10 mouse cellular contexts compared by ENCODE assay signal in genomic region chr12:110837192-110837841, GRCm38 (mm10). TPM values are rescaled to one million over a fixed set of nuclear protein-coding genes. Genes with fewer than 3 reads are reported as not detected.
DNase-seq lines count a peak whose midpoint lies in the region; ATAC-seq and TF ChIP-seq lines count a peak whose summit lies in the region.
"Had no signal": no experiment of that assay in that cellular context is flagged by ENCODE, and none has a peak within 500 bp of the region (broad histone marks: within the 10 kb centered on the region; RNA-seq: fewer than 3 reads in every experiment).

No protein-coding gene starts in this region.

- DNase-seq in heart, postnatal 4 days = no peak
- peak; percentile 5 for DNase-seq in midbrain, postnatal 0 days (ENCODE audit: low spot score)
- no peak for DNase-seq in right cerebral cortex, postnatal 4 days
- no peak for DNase-seq in spleen, postnatal 4 days (ENCODE audit: low spot score in 2 of 2)
- DNase-seq: cerebellum, postnatal 14 days; right cerebral cortex, postnatal 14 days had no signal

- WGBS in heart, embryonic 15.5 days = 39% methylated on average over 5 of the region's 5 CpGs
- WGBS in embryonic facial prominence, embryonic 15.5 days = 28% methylated on average over 5 of the region's 5 CpGs
- WGBS in kidney, embryonic 14.5 days = 44% methylated on average over 5 of the region's 5 CpGs
- 38% methylated on average over 5 of the region's 5 CpGs for WGBS in midbrain, postnatal 0 days

- H3K9me3 ChIP-seq in heart, embryonic 15.5 days (replicated peaks) = no peaks in the 10 kb centered on the region
- H3K9me3 ChIP-seq in embryonic facial prominence, embryonic 15.5 days (replicated peaks) = no peaks in the 10 kb centered on the region
- H3K9me3 ChIP-seq in kidney, embryonic 14.5 days (ENCODE audit: control insufficient read depth, low read length) = no peaks in the 10 kb centered on the region
- H3K9me3 ChIP-seq in midbrain, postnatal 0 days (ENCODE audit: low read length) = no peaks in the 10 kb centered on the region

- ATAC-seq in heart, embryonic 15.5 days (replicated peaks; ENCODE audit: insufficient number of reproducible peaks, insufficient read depth, low FRiP score, low read depth) = no peak
- no peak for ATAC-seq in embryonic facial prominence, embryonic 15.5 days (ENCODE audit: insufficient number of reproducible peaks, low FRiP score, low TSS enrichment, low read depth)
- ATAC-seq in kidney, embryonic 14.5 days (ENCODE audit: low FRiP score, low TSS enrichment) = no peak
- no peak for ATAC-seq in midbrain, postnatal 0 days (ENCODE audit: low FRiP score)
- ATAC-seq in frontal cortex, adult (ENCODE audit: low TSS enrichment) = no peak

- TF ChIP-seq CTCF in midbrain, postnatal 0 days (IDR thresholded peaks at IDR 0.05) = no peak

- H3K27me3 ChIP-seq in heart, embryonic 15.5 days = no peaks in the 10 kb centered on the region
- no peaks in the 10 kb centered on the region for H3K27me3 ChIP-seq in embryonic facial prominence, embryonic 15.5 days
- no peaks in the 10 kb centered on the region for H3K27me3 ChIP-seq in kidney, embryonic 14.5 days (ENCODE audit: control insufficient read depth, insufficient read depth, low read length)
- H3K27me3 ChIP-seq in midbrain, postnatal 0 days (ENCODE audit: insufficient read depth, low read length) = no peaks in the 10 kb centered on the region

- peak overlapping the region; percentile 10 for H3K4me2 ChIP-seq in heart, embryonic 15.5 days
- H3K4me2 ChIP-seq in embryonic facial prominence, embryonic 15.5 days (replicated peaks) = no peak overlapping the region
- H3K4me2 ChIP-seq in kidney, embryonic 14.5 days (replicated peaks; ENCODE audit: low read depth, low read length) = no peak overlapping the region; the same call in 1 of the 2 replicates
- no peak overlapping the region for H3K4me2 ChIP-seq in midbrain, postnatal 0 days (ENCODE audit: low read depth, low read length, poor library complexity, severe bottlenecking)

- no peaks in the 10 kb centered on the region for H3K36me3 ChIP-seq in heart, embryonic 15.5 days
- no peaks in the 10 kb centered on the region for H3K36me3 ChIP-seq in embryonic facial prominence, embryonic 15.5 days
- H3K36me3 ChIP-seq in kidney, embryonic 14.5 days (ENCODE audit: control insufficient read depth, insufficient read depth, low read length) = no peaks in the 10 kb centered on the region
- no peaks in the 10 kb centered on the region for H3K36me3 ChIP-seq in midbrain, postnatal 0 days (ENCODE audit: insufficient read depth, low read length)

- H3K4me1 ChIP-seq in heart, embryonic 15.5 days (replicated peaks) = peaks cover 19% of the 10 kb centered on the region
- peaks cover 14% of the 10 kb centered on the region for H3K4me1 ChIP-seq in embryonic facial prominence, embryonic 15.5 days
- peaks cover 9% of the 10 kb centered on the region; the same call in 1 of the 2 replicates for H3K4me1 ChIP-seq in kidney, embryonic 14.5 days (ENCODE audit: control insufficient read depth, insufficient read depth, low read length)
- H3K4me1 ChIP-seq in midbrain, postnatal 0 days (ENCODE audit: insufficient read depth, low read length) = 0 out of 2 replicates have a peak, but pooled peaks cover 3% of the 10 kb centered on the region

- H3K9ac ChIP-seq in heart, embryonic 15.5 days = peak overlapping the region; percentile 38
- H3K9ac ChIP-seq in embryonic facial prominence, embryonic 15.5 days = no peak overlapping the region
- H3K9ac ChIP-seq in kidney, embryonic 14.5 days (ENCODE audit: low read depth, low read length) = 0 out of 2 replicates have a peak overlapping the region, but pooled peaks have one; percentile 9
- H3K9ac ChIP-seq in midbrain, postnatal 0 days (replicated peaks; ENCODE audit: low read length, poor library complexity, severe bottlenecking) = no peak overlapping the region

- H3K27ac ChIP-seq in heart, embryonic 15.5 days = peak overlapping the region; percentile 64; the same call in 1 of the 2 replicates
- peak overlapping the region; percentile 35 for H3K27ac ChIP-seq in embryonic facial prominence, embryonic 15.5 days (replicated peaks)
- peak overlapping the region; percentile 68; the same call in 1 of the 2 replicates for H3K27ac ChIP-seq in kidney, embryonic 14.5 days (ENCODE audit: low read depth, low read length)
- H3K27ac ChIP-seq in midbrain, postnatal 0 days (ENCODE audit: low read depth, low read length) = 0 out of 2 replicates have a peak overlapping the region, but pooled peaks have one; percentile 51

- no peak overlapping the region for H3K4me3 ChIP-seq in heart, embryonic 15.5 days
- H3K4me3 ChIP-seq in embryonic facial prominence, embryonic 15.5 days (replicated peaks) = no peak overlapping the region
- no peak overlapping the region for H3K4me3 ChIP-seq in kidney, embryonic 14.5 days (ENCODE audit: low read length)
- no peak overlapping the region for H3K4me3 ChIP-seq in midbrain, postnatal 0 days (ENCODE audit: low read depth, low read length)

RNA-seq across cellular contexts. Expression of gene Mok, which starts 3.4 kb away (rescaled TPM):
- polyA plus RNA-seq in heart, embryonic 15.5 days (2015; fragmentation: Nextera tagmentation; extraction: Ambion mirVana) = 3.0 and 4.0 TPM in 2 replicates
- 1 to 10 TPM; 1.3 to 1.6 TPM for total RNA-seq in heart, postnatal 4 days (2021)
- polyA plus RNA-seq in embryonic facial prominence, embryonic 15.5 days (2015; fragmentation: Nextera tagmentation; extraction: Ambion mirVana) = 7.3 and 9.6 TPM in 2 replicates
- 6.8 and 9.0 TPM in 2 replicates for polyA plus RNA-seq in kidney, embryonic 14.5 days (2014; fragmentation: Nextera tagmentation; extraction: Ambion mirVana)
- 10.7 and 23.7 TPM in 2 replicates for total RNA-seq in midbrain, postnatal 0 days (2014; rRNA removed)
- polyA plus RNA-seq in midbrain, postnatal 0 days (2015; fragmentation: Nextera tagmentation; extraction: Ambion mirVana) = 17.0 and 18.9 TPM in 2 replicates

RNA-seq across cellular contexts. Expression of gene Zfp839, which starts 12.7 kb away (rescaled TPM):
- polyA plus RNA-seq in heart, embryonic 15.5 days (2015; fragmentation: Nextera tagmentation; extraction: Ambion mirVana) = 4.5 and 5.9 TPM in 2 replicates
- total RNA-seq in heart, postnatal 4 days (2021) = 1 to 10 TPM; 6.7 to 6.9 TPM
- polyA plus RNA-seq in embryonic facial prominence, embryonic 15.5 days (2015; fragmentation: Nextera tagmentation; extraction: Ambion mirVana) = 7.8 and 8.0 TPM in 2 replicates
- polyA plus RNA-seq in kidney, embryonic 14.5 days (2014; fragmentation: Nextera tagmentation; extraction: Ambion mirVana) = 4.2 and 6.0 TPM in 2 replicates
- 4.5 and 5.4 TPM in 2 replicates for total RNA-seq in midbrain, postnatal 0 days (2014; rRNA removed)
- 1.7 and 1.9 TPM in 2 replicates for polyA plus RNA-seq in midbrain, postnatal 0 days (2015; fragmentation: Nextera tagmentation; extraction: Ambion mirVana)

RNA-seq across cellular contexts. Expression of gene Cinp, which starts 51.6 kb away (rescaled TPM):
- polyA plus RNA-seq in heart, embryonic 15.5 days (2015; fragmentation: Nextera tagmentation; extraction: Ambion mirVana) = 55.2 and 64.2 TPM in 2 replicates
- total RNA-seq in heart, postnatal 4 days (2021) = 10 to 100 TPM; 45.7 to 50.1 TPM
- polyA plus RNA-seq in embryonic facial prominence, embryonic 15.5 days (2015; fragmentation: Nextera tagmentation; extraction: Ambion mirVana) = 68.4 and 72.8 TPM in 2 replicates
- polyA plus RNA-seq in kidney, embryonic 14.5 days (2014; fragmentation: Nextera tagmentation; extraction: Ambion mirVana) = 82.2 and 93.7 TPM in 2 replicates
- 105 and 153 TPM in 2 replicates for total RNA-seq in midbrain, postnatal 0 days (2014; rRNA removed)
- 91.3 and 99.0 TPM in 2 replicates for polyA plus RNA-seq in midbrain, postnatal 0 days (2015; fragmentation: Nextera tagmentation; extraction: Ambion mirVana)

RNA-seq across cellular contexts. Expression of gene Tecpr2, which starts 51.7 kb away (rescaled TPM):
- 2.0 and 3.2 TPM in 2 replicates for polyA plus RNA-seq in heart, embryonic 15.5 days (2015; fragmentation: Nextera tagmentation; extraction: Ambion mirVana)
- total RNA-seq in heart, postnatal 4 days (2021) = 1 to 10 TPM; 5.2 to 6.0 TPM
- polyA plus RNA-seq in embryonic facial prominence, embryonic 15.5 days (2015; fragmentation: Nextera tagmentation; extraction: Ambion mirVana) = 4.2 and 5.2 TPM in 2 replicates
- polyA plus RNA-seq in kidney, embryonic 14.5 days (2014; fragmentation: Nextera tagmentation; extraction: Ambion mirVana) = 2.8 and 3.6 TPM in 2 replicates
- total RNA-seq in midbrain, postnatal 0 days (2014; rRNA removed) = 22.9 and 23.6 TPM in 2 replicates
- 4.8 and 4.9 TPM in 2 replicates for polyA plus RNA-seq in midbrain, postnatal 0 days (2015; fragmentation: Nextera tagmentation; extraction: Ambion mirVana)

Comparison
In these comparisons a context has a peak if more than half of its experiments do, and no peak if none do; other contexts are left out.
1. H3K9ac ChIP-seq: peak in heart, embryonic 15.5 days (single experiment) and kidney, embryonic 14.5 days (single experiment); none in embryonic facial prominence, embryonic 15.5 days (single experiment) and midbrain, postnatal 0 days (single experiment).
2. Peak in every context shown above with its lines, with median percentiles within 50 percentile points of each other: H3K27ac ChIP-seq.